Mouse (Mus musculus): ENCODE data around the gene Hrh3. TPM values are rescaled to one million over a fixed set of nuclear protein-coding genes. Genes with fewer than 3 reads are reported as not detected.

The Hrh3 gene
- polyA plus RNA-seq (2015; fragmentation: Nextera tagmentation; extraction: Ambion mirVana) = 0.13 and 0.27 TPM in 2 replicates

DNA sequence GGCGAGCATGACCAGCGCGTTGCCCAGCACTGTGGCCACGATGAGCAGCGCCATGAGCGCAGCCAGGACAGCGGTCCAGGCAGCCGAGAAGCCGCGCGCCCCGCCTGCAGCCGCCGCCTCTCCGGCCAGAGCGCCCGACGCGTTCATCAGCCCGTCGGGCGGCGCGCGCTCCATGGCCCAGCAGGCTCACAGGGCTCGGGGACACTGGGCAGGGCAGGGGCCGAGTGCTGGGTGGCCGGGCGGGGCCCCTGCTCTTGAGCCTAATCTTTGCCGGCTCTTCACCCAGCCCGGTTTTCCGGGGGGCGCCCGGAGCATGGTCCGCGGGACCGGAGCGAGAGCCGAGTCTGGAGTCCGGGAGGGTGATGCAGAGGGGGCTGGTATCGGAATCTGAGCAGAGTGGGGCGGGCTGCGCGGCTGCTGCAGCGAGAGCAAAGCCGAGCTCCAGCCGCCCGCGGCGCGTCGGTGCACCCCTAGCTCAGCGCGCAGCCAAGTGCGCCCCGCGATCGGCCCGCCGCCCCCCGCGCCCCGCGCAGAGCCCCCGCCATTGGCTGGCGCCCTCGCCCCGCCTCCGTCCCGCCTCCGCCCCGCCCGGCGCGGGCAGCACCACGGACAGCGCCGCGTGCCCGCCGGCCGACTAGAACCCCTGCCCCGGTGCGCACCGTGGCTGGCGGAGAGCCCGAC, at the start of gene Hrh3:
TSS of gene Hrh3 (minus strand) at position 511 of the 681 bp plus-strand sequence.

DNA sequence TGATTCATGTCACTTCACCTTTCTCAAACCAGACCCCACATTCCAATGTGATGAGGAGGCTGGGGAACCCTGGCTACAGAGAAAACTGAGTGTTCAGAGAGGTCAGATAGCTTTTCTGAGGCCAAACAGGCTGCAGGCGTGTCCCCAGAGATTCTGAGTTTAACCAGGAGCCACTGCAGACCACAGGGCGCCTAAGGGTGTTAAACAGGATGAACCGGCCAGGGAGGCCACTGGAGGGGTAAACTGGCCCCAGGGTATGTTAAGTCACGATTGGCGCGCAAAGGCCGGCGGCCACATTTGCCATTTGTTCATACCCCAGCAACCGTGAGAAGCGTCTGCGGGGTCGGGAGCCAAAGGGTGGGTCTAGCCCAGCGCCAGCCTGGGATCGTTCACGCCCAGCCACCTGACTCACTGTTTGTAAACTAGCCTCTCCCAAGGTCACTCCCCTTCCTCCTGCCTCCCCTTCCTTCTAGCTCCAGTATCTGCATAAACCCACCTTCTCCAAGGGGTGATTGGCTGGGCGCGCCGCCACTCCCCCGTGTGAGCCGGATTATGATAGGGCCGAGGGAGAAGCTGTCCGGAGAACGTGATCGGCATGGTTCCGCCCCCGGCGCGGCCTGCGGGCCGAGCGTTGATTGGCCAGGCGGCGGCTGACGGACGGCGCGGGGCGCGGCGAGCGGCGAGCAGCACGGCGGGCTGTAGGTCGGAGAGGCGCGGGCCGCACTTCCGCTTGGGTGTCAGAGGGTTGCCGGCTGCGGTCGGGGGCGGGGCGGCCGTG, 14.6 kb upstream of the Hrh3 start, which contains the start of gene Osbpl2:
TSS of gene Osbpl2 (plus strand) at position 646 of the 778 bp plus-strand sequence.

DNA sequence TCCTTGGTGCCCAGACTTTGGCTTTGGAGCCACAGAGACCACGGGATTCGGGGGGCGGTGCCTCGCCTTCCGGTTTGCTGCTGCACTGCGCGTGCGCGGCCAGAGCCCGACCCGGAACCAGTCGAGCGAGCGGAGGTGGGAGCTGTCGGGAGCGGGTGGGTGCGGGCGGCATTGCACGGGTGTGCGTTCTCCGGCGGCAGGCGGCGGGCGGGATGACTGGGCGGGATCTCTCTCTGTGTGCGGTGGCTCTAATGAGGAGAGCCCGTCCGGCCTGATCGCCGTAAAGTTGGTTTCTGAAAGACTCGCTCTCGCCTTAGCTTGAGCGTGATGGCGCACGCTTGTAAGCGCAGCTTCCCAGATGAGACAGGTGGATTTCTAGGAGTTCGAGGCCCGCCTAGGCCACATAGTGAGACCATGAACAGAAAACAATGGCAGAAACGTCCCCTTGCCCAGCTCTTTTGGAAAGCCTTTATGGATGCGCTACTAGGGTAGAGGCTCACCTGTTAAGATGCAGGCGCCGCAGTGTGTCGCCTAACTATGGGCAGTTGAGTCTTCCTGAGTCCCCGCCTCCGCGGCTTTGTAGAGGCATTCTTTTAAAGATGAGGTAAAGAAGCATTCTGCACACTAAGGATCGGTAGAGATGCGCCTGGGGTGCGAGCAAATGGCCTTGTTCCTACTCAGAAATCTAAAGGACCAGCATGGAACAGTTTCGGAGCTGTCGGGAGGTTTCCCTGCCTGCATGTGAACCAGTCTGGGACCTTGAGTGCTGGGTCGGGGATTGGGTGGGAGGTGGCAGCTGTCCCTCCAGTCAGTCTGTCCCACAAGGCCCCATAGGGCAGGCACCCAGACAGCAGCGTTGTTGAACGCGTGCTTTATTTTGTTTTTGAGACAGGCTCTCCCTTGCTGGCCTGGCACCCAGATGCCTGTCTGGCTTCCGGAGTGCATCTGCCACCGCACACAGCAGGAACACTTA, 33.5 kb downstream of the Hrh3 start, which contains the start of gene Mtg2:
TSS of gene Mtg2 (plus strand) at position 108 of the 973 bp plus-strand sequence.

Other genes with a start within 250 kb of the Hrh3 start
- 1.2 and 1.5 TPM in 2 replicates for gene Taf4, start 127.8 kb downstream of the Hrh3 start, polyA plus RNA-seq (2015; fragmentation: Nextera tagmentation; extraction: Ambion mirVana)
- gene Lsm14b, start 79.5 kb downstream of the Hrh3 start, polyA plus RNA-seq (2015; fragmentation: Nextera tagmentation; extraction: Ambion mirVana) = 4.1 and 5.6 TPM in 2 replicates
- 311 and 375 TPM in 2 replicates for gene Psma7, start 62.1 kb downstream of the Hrh3 start, polyA plus RNA-seq (2015; fragmentation: Nextera tagmentation; extraction: Ambion mirVana)
- 1.9 and 2.3 TPM in 2 replicates for gene Ss18l1, start 62.0 kb downstream of the Hrh3 start, polyA plus RNA-seq (2015; fragmentation: Nextera tagmentation; extraction: Ambion mirVana)
- gene Mtg2, start 33.9 kb downstream of the Hrh3 start, polyA plus RNA-seq (2015; fragmentation: Nextera tagmentation; extraction: Ambion mirVana) = 20.0 and 20.3 TPM in 2 replicates
- gene Osbpl2, start 14.8 kb upstream of the Hrh3 start, polyA plus RNA-seq (2015; fragmentation: Nextera tagmentation; extraction: Ambion mirVana) = 23.4 and 23.7 TPM in 2 replicates
- 175 and 180 TPM in 2 replicates for gene Adrm1, start 67.0 kb upstream of the Hrh3 start, polyA plus RNA-seq (2015; fragmentation: Nextera tagmentation; extraction: Ambion mirVana)
- gene Lama5, start 121.4 kb upstream of the Hrh3 start, polyA plus RNA-seq (2015; fragmentation: Nextera tagmentation; extraction: Ambion mirVana) = 14.1 and 15.1 TPM in 2 replicates
- gene Rps21, start 152.9 kb upstream of the Hrh3 start, polyA plus RNA-seq (2015; fragmentation: Nextera tagmentation; extraction: Ambion mirVana) = 362 and 453 TPM in 2 replicates
- 5.7 and 6.1 TPM in 2 replicates for gene Cables2, start 169.0 kb upstream of the Hrh3 start, polyA plus RNA-seq (2015; fragmentation: Nextera tagmentation; extraction: Ambion mirVana)
- gene Rbbp8nl, start 185.4 kb upstream of the Hrh3 start, polyA plus RNA-seq (2015; fragmentation: Nextera tagmentation; extraction: Ambion mirVana) = not detected in 2 replicates
- gene Gata5, start 230.2 kb upstream of the Hrh3 start, polyA plus RNA-seq (2015; fragmentation: Nextera tagmentation; extraction: Ambion mirVana) = not detected in 2 replicates